Mouse (Mus musculus) lung, adult 18-20 months (tissue): ENCODE results near the gene Prh1.
"Not testable (repeated sequence)": the region's sequence is repeated elsewhere in the genome, so short reads cannot be mapped to it uniquely, and the experiment has no call there.

Experiments
- DNase-seq, 2 experiments: peaks; one replicate each; pipeline ENCODE4 v3.0.0; 2022; ENCODE audit warnings: mixed read lengths in 2 of 2

Prh1 gene

GRCm38 (mm10) chr6:132569509-132569908, at the start of gene Prh1:
TSS of gene Prh1 (plus strand) at chr6:132569809.
- DNase-seq = not testable (repeated sequence)

GRCm38 (mm10) chr6:132595613-132596012, 26.0 kb downstream of the Prh1 start, which contains the start of gene Prp2:
TSS of gene Prp2 (plus strand) at chr6:132595913.
- DNase-seq = not testable (repeated sequence)
